Mouse (Mus musculus): ENCODE results near the gene Tmem273. TPM values are rescaled to one million over a fixed set of nuclear protein-coding genes. Genes with fewer than 3 reads are reported as not detected.

Tmem273 gene
- polyA plus RNA-seq, 1 experiment from 2014 or later = 1.2 TPM

DNA sequence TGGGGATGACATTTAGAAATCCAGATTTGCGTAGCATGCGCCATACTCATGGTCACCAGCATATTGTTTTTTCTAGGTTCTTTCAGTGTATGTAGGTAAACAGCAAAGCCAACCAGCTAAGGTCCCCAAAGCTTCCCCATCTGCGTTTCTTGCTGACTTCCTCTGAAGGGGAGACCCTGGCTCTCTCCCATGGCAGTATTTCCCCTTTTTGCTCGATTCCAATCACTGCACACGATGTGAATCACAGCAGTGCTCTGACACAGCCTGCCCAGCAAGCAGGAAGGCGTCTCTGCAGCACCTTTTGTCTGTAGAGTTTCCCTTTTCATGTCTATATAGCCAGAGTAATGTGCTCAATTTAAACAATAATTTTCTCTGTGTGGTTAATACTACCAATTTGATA, 26.7 kb downstream of the Tmem273 start:
- H3K27ac ChIP-seq = no peak overlapping the region
- WGBS (ENCODE audit: insufficient replicate concordance) = 35% methylated on average over 6 of the region's 6 CpGs
- H3K36me3 ChIP-seq = no peaks in the 10 kb centered on the region
- no peaks in the 10 kb centered on the region for H3K9me3 ChIP-seq (replicated peaks)
- H3K9ac ChIP-seq = no peak overlapping the region
- H3K4me3 ChIP-seq (replicated peaks) = no peak overlapping the region
- ATAC-seq (ENCODE audit: low read depth) = no peak
- H3K4me1 ChIP-seq (replicated peaks) = no peaks in the 10 kb centered on the region
- no peak overlapping the region for H3K4me2 ChIP-seq
- no peaks in the 10 kb centered on the region for H3K27me3 ChIP-seq
- DNase-seq = no peak

DNA sequence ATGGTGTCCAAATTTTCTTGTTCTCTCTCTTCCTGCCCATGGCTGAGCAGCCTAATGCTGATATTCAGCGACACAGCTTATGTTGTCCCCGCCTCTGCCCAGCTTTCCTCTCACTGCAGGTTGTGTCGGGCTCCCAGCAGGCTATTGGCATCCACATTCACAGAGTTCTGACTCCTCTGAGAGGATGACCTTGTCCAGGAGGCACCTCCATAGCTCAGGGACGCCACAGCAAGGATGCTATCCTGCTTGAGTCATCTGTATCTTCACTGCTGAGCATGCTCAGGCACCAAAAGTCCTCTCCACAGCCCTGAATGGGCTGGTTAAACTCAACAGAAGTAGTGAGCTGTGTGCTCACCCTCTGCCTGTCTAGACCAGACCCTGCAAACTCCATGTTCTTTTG, 29.2 kb downstream of the Tmem273 start:
- Histone ChIP-seq H3K9ac (no peak overlapping the region), H3K4me2 (no peak overlapping the region), H3K27ac (no peak overlapping the region), H3K9me3 (replicated peaks) (no peaks in the 10 kb centered on the region), H3K27me3 (no peaks in the 10 kb centered on the region), H3K4me1 (replicated peaks) (no peaks in the 10 kb centered on the region), H3K4me3 (replicated peaks) (no peak overlapping the region), H3K36me3 (no peaks in the 10 kb centered on the region)
- ATAC-seq (ENCODE audit: low read depth) (no peak), DNase-seq (no peak)
- 53% methylated on average over 4 of the region's 4 CpGs for WGBS (ENCODE audit: insufficient replicate concordance)

DNA sequence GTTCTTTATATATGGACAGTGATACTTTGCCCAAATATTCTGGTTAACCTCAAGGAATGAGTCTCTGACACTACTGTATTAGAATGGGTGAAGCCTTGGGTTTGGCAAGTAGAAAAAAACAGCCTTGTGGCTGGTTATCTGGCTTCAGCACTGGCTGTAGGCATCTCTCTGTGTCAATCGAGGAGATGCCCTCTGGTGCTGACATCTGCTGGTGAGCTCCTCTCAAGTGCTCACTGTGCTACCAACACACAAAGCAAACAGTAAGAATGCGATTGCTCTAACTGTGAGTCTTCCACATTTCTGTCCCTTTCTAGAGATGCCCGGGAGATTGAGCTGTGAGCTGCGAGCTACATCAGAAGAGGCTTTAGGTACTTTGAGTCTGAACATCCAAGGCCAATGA, 30.8 kb downstream of the Tmem273 start:
- Histone ChIP-seq H3K9ac (no peak overlapping the region), H3K27me3 (no peaks in the 10 kb centered on the region), H3K36me3 (no peaks in the 10 kb centered on the region), H3K4me2 (no peak overlapping the region), H3K27ac (no peak overlapping the region), H3K4me3 (replicated peaks) (no peak overlapping the region), H3K9me3 (replicated peaks) (no peaks in the 10 kb centered on the region), H3K4me1 (replicated peaks) (no peaks in the 10 kb centered on the region)
- DNase-seq = no peak
- no peak for ATAC-seq (ENCODE audit: low read depth)
- WGBS (ENCODE audit: insufficient replicate concordance) = 43% methylated on average over 4 of the region's 4 CpGs

DNA sequence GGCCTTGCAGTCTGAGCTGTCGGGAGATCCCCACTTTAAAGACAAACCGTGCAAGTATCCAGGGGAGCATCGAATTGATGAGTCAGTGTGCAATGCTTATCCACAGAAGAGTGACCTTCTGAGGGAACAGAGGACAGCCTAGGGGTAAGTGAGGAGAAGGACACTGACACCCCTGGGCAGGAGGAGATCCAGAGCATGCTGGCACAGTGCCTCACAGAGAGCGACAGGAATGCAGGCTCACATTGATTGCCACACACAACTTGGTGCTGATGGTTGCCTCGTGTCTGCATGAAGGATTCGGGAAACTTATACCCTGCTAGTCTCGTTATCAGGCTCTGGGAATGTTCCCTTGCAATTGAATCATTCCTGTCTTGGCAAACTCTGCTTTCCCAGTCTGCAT, 31.5 kb downstream of the Tmem273 start:
- Histone ChIP-seq H3K27me3 (no peaks in the 10 kb centered on the region), H3K27ac (no peak overlapping the region), H3K9me3 (replicated peaks) (no peaks in the 10 kb centered on the region), H3K4me1 (replicated peaks) (no peaks in the 10 kb centered on the region), H3K4me2 (no peak overlapping the region), H3K4me3 (replicated peaks) (no peak overlapping the region), H3K36me3 (no peaks in the 10 kb centered on the region), H3K9ac (no peak overlapping the region)
- DNase-seq (no peak), ATAC-seq (ENCODE audit: low read depth) (no peak)
- WGBS (ENCODE audit: insufficient replicate concordance) = 58% methylated on average over 7 of the region's 7 CpGs

DNA sequence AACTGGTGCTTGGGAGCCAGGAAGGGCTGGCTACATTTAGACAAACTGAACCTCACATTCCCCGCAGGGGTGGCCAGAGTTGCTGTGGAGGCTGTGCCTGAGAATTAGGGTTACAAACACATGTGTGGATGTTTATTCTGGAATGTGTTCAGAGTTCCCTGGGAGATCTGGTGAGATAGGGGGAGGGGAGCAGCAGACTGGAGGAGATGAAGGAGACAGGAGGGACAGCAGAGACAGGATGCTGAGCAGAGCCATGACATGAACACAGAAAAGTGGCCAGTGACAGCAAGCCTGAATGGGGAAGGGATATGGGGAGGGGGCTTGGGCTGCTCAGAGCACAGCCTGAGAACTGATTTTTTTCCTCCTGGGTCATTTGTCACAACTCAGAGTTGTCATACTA, 33.5 kb downstream of the Tmem273 start:
- no peak overlapping the region for H3K4me3 ChIP-seq (replicated peaks)
- no peak overlapping the region for H3K4me2 ChIP-seq
- ATAC-seq (ENCODE audit: low read depth) (no peak), DNase-seq (no peak)
- no peak overlapping the region for H3K9ac ChIP-seq
- no peaks in the 10 kb centered on the region for H3K36me3 ChIP-seq
- no peaks in the 10 kb centered on the region for H3K9me3 ChIP-seq (replicated peaks)
- no peak overlapping the region for H3K27ac ChIP-seq
- no peaks in the 10 kb centered on the region for H3K27me3 ChIP-seq
- no peaks in the 10 kb centered on the region; the same call in 1 of the 2 replicates for H3K4me1 ChIP-seq (replicated peaks)
- WGBS (ENCODE audit: insufficient replicate concordance) = 70% methylated on average over 1 of the region's 1 CpGs

DNA sequence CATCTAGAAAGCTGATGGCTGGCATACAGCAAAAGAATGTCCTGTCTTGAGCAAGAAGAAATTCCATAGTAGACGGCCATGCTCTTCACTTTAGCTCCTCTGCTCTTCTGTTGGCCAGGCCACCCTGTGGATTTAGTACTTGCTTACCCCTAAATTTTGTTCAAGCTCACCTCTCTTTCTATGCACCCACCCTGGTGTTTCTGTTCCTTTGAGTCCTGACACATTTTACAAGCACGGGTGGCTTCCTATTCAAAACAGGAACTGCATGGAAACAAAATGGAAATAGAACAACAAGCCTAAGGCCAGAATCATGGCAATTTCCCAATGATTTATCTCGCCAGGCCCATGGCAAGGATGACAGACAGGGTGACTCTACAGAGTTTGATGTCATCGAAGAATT, 37.0 kb downstream of the Tmem273 start:
- no peaks in the 10 kb centered on the region for H3K27me3 ChIP-seq
- peaks cover 4% of the 10 kb centered on the region; the same call in 1 of the 2 replicates for H3K4me1 ChIP-seq (replicated peaks)
- WGBS (ENCODE audit: insufficient replicate concordance) = 54% methylated on average over 4 of the region's 4 CpGs
- no peaks in the 10 kb centered on the region for H3K36me3 ChIP-seq
- no peak overlapping the region for H3K9ac ChIP-seq
- no peak overlapping the region for H3K27ac ChIP-seq
- DNase-seq (no peak), ATAC-seq (ENCODE audit: low read depth) (no peak)
- no peaks in the 10 kb centered on the region for H3K9me3 ChIP-seq (replicated peaks)
- H3K4me2 ChIP-seq = no peak overlapping the region
- no peak overlapping the region for H3K4me3 ChIP-seq (replicated peaks)

DNA sequence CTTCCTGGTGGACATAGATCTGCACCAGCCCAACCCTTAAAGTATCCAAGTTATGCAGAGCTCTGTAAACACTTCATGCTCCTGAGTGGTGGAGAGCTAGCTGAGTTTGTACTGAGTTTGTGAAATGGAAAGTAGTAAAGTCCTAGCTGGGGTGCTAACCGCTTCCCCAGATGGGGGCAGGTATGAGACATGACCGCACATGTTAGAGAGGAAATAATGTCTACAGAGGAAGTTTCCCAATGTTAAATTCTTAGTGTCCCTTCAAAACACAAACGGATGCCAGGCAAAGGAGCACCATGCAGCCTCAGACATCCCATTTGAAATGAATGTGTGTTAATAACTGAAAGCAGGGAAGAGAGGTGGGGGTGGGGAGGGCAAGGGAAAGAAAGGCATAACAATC, 38.1 kb downstream of the Tmem273 start:
- H3K4me3 ChIP-seq (replicated peaks) = no peak overlapping the region
- H3K27me3 ChIP-seq = no peaks in the 10 kb centered on the region
- H3K4me1 ChIP-seq (replicated peaks) = peaks cover 10% of the 10 kb centered on the region
- no peaks in the 10 kb centered on the region for H3K36me3 ChIP-seq
- WGBS (ENCODE audit: insufficient replicate concordance) = 56% methylated on average over 3 of the region's 3 CpGs
- H3K27ac ChIP-seq = no peak overlapping the region
- H3K9me3 ChIP-seq (replicated peaks) = no peaks in the 10 kb centered on the region
- no peak overlapping the region for H3K9ac ChIP-seq
- no peak for DNase-seq
- ATAC-seq (ENCODE audit: low read depth) = no peak
- no peak overlapping the region for H3K4me2 ChIP-seq

DNA sequence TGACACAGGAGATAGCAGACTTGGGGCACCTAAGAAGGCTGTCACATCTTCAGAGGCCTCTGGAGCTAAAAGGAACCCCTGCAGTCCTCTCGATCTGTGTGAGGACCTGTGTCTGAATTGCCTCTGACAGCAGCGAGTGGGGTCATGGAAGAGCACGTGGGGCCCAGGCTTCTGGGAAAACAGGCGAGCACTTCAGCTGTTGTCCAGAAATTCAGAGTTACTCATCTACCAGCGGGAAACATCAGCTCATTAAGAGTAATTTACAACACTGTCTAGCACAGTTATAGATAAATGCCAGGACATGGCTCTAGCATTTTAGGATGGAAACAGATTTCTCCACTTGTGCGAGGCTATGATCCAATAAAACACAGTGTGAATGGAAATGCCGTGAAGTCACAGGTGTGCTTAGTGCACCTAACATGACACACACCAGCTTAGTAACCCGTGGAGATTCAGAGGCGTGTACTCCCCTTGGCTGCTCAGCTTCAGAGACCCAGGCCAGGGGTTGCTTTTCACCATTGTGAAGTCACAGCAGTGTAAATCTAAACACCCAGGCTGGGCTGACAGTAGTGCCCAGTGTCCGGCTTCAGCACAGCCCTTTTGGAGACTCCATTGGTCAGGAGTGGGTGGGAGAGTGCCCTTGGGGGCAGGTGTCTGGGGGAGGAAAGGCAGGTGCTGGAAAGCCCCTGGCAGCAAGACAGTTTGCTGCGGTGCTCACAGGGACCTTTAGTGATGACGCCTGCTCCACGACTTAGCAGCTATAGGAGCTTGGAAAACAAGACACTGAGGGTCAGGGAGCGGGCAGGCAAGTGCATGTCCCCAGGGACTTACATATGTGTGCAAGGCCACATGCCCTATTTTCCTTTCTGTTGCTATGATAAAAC, 38.7 kb downstream of the Tmem273 start:
- H3K4me3 ChIP-seq (replicated peaks) = no peak overlapping the region
- H3K36me3 ChIP-seq = no peaks in the 10 kb centered on the region
- no peak overlapping the region for H3K27ac ChIP-seq
- ATAC-seq (ENCODE audit: low read depth) (no peak), DNase-seq (no peak)
- H3K9ac ChIP-seq = no peak overlapping the region
- peaks cover 10% of the 10 kb centered on the region for H3K4me1 ChIP-seq (replicated peaks)
- H3K9me3 ChIP-seq (replicated peaks) = no peaks in the 10 kb centered on the region
- H3K27me3 ChIP-seq = no peaks in the 10 kb centered on the region
- H3K4me2 ChIP-seq = no peak overlapping the region
- 60% methylated on average over 14 of the region's 14 CpGs for WGBS (ENCODE audit: insufficient replicate concordance)

DNA sequence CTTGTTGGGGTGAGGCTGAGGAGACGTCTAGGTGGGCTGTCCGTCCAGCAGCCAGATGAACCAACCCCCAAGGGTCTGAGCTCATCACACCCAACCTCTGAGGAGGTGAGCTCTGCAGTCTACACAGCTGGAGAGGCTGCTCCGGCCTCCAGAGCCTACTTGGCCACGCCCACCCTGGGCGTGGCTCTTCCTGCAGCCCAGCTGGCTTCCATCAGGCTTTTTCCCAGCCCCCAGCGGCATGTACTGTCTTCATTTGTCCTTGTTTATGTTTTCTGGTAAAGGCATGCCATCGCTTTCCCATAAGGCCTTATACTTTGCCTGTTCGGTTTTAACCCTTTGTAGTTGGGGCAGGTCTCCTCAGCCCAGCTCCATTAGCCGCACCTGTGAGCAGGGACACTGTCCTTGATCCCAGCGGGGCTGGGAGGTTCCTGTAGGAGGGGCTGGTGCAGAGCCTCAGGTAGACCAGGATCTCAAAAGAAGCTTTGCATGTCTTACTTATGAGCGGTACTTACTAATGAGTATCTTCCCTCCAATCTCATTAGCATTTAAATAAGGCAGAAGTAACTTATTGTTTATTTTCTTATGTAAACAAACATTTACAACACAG, 39.8 kb downstream of the Tmem273 start:
- no peak overlapping the region for H3K27ac ChIP-seq
- no peak overlapping the region for H3K4me2 ChIP-seq
- ATAC-seq (ENCODE audit: low read depth) = no peak
- no peaks in the 10 kb centered on the region for H3K36me3 ChIP-seq
- H3K4me1 ChIP-seq (replicated peaks) = peaks cover 10% of the 10 kb centered on the region
- DNase-seq = no peak
- 16% methylated on average over 11 of the region's 11 CpGs for WGBS (ENCODE audit: insufficient replicate concordance)
- no peaks in the 10 kb centered on the region for H3K9me3 ChIP-seq (replicated peaks)
- H3K27me3 ChIP-seq = no peaks in the 10 kb centered on the region
- no peak overlapping the region for H3K9ac ChIP-seq
- no peak overlapping the region for H3K4me3 ChIP-seq (replicated peaks)

DNA sequence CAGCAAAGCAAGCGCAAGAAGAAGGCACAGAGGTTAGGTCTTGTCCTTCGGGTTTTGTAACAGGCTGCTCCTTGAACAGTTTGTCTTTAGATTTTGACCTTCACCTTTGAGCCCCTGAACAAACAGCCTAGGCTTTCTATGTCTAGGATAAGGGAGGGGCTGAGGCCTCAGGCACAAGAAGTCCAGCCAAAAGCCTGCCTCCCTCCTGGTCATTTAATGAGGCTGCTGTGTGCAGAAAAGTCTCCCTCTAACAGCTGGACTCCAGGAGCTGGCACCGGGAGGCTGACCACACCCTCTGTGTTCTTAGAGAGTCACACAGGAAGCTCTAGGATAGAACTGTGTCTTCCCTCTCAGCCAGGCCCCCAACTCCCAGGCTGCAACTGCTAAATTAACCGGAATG, 41.4 kb downstream of the Tmem273 start:
- H3K27ac ChIP-seq = no peak overlapping the region
- H3K4me3 ChIP-seq (replicated peaks) = no peak overlapping the region
- H3K36me3 ChIP-seq = no peaks in the 10 kb centered on the region
- H3K27me3 ChIP-seq = no peaks in the 10 kb centered on the region
- DNase-seq (no peak), ATAC-seq (ENCODE audit: low read depth) (no peak)
- 59% methylated on average over 4 of the region's 4 CpGs for WGBS (ENCODE audit: insufficient replicate concordance)
- no peaks in the 10 kb centered on the region for H3K9me3 ChIP-seq (replicated peaks)
- H3K4me2 ChIP-seq = no peak overlapping the region
- H3K9ac ChIP-seq = no peak overlapping the region
- H3K4me1 ChIP-seq (replicated peaks) = peaks cover 10% of the 10 kb centered on the region

DNA sequence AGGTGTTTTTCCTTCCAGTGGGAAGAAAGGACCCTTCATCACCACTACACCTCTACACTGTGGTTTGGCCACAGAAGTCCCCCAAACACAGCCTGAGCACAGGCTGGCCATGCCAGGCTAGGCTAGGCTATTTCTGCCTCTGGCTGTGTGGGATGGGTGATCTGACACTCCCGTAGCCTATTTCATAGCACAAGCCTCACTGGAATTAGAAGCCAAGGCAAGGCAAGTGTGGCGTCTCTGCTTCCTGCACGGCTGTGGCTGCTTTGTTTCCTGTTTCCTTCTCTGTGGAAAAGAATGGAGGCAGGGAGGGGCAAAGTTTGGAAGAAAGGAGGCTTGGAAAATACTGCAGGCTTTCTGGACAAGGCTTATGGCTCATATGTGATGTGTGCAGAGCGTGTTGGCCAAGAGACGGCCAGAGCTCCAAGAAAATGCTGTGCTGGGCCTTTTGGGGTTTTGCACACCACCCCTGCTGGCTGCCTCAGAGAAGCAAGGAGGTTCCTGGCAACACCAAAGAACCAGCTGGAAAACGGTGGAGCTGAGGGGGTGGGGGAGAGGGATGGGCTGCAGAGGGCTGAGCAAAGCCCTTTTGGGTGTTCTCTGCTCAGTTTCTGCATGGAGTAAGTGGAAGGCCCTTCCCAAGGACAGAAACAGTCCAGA, 42.4 kb downstream of the Tmem273 start:
- Histone ChIP-seq H3K27me3 (no peaks in the 10 kb centered on the region), H3K4me2 (no peak overlapping the region), H3K9me3 (replicated peaks) (no peaks in the 10 kb centered on the region), H3K36me3 (no peaks in the 10 kb centered on the region), H3K4me3 (replicated peaks) (no peak overlapping the region), H3K4me1 (replicated peaks) (peaks cover 10% of the 10 kb centered on the region), H3K27ac (no peak overlapping the region), H3K9ac (no peak overlapping the region)
- no peak for ATAC-seq (ENCODE audit: low read depth)
- 41% methylated on average over 6 of the region's 6 CpGs for WGBS (ENCODE audit: insufficient replicate concordance)
- no peak for DNase-seq

Data from liver, embryonic 13.5 days (tissue).